Mouse (Mus musculus): ENCODE measurements around the gene Taar3. TPM values are rescaled to one million over a fixed set of nuclear protein-coding genes. Genes with fewer than 3 reads are reported as not detected.
A peak's percentile ranks its signal among the peaks of the same experiment; 100 is the strongest.

The Taar3 gene
- polyA plus RNA-seq, 1 experiment, result not detected

- DNase-seq, result no peak
- TF ChIP-seq POLR2A (IDR thresholded peaks at IDR 0.05; ENCODE audit: borderline replicate concordance, extremely low read depth, low read depth, low read length) (no peak), CTCF (IDR thresholded peaks at IDR 0.05; ENCODE audit: insufficient read depth, low read length) (no peak)
- Histone ChIP-seq H3K4me3 (replicated peaks; ENCODE audit: extremely low read depth, low read depth, low read length) (no peak overlapping the region), H3K4me1 (ENCODE audit: control insufficient read depth, insufficient read depth, low read length) (no peaks in the 10 kb centered on the region)
- WGBS, result 73% methylated on average over 6 of the region's 6 CpGs
Measured at GRCm38 (mm10) chr10:23951714-23952113, 2.4 kb downstream of the Taar3 start.

GRCm38 (mm10) chr10:23959071-23959470 is 9.7 kb downstream of the Taar3 start:
- no peak for TF ChIP-seq CTCF (IDR thresholded peaks at IDR 0.05; ENCODE audit: insufficient read depth, low read length)
- DNase-seq, result no peak
- Histone ChIP-seq H3K4me1 (ENCODE audit: control insufficient read depth, insufficient read depth, low read length) (no peaks in the 10 kb centered on the region), H3K4me3 (replicated peaks; ENCODE audit: extremely low read depth, low read depth, low read length) (no peak overlapping the region)
- WGBS, result 30% methylated on average over 3 of the region's 3 CpGs

DNA sequence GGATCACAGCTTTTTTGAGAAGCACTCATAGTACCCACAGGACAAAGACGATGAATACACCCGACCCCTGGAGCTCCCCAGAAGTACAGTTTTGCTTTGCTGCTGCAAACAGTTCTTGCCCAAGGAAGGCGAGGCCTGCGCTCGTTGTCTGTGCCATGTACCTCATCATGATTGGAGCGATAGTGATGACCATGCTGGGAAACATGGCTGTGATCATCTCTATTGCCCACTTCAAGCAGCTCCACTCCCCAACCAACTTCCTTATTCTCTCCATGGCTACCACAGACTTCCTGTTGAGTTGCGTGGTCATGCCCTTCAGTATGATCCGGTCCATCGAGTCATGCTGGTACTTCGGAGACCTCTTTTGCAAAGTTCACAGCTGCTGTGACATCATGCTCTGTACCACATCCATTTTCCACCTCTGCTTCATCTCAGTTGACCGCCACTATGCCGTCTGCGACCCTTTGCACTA is 11.1 kb downstream of the Taar3 start, which contains the start of gene Taar4:
TSS of gene Taar4 (plus strand) at position 51 of the 472 bp plus-strand sequence.
- 93% methylated on average over 13 of the region's 13 CpGs for WGBS
- H3K4me3 ChIP-seq (replicated peaks; ENCODE audit: extremely low read depth, low read depth, low read length), result no peak within 1 kb of the TSS
- TF ChIP-seq CTCF (IDR thresholded peaks at IDR 0.05; ENCODE audit: insufficient read depth, low read length) (no peak), POLR2A (IDR thresholded peaks at IDR 0.05; ENCODE audit: borderline replicate concordance, extremely low read depth, low read depth, low read length) (no peak)

GRCm38 (mm10) chr10:23963444-23963843 is 14.1 kb downstream of the Taar3 start:
- DNase-seq, result no peak
- Histone ChIP-seq H3K4me1 (ENCODE audit: control insufficient read depth, insufficient read depth, low read length) (no peaks in the 10 kb centered on the region), H3K4me3 (replicated peaks; ENCODE audit: extremely low read depth, low read depth, low read length) (no peak overlapping the region)
- 38% methylated on average over 3 of the region's 3 CpGs for WGBS
- TF ChIP-seq CTCF (IDR thresholded peaks at IDR 0.05; ENCODE audit: insufficient read depth, low read length) (no peak), POLR2A (IDR thresholded peaks at IDR 0.05; ENCODE audit: borderline replicate concordance, extremely low read depth, low read depth, low read length) (no peak)

More for the DNA sequence above, 11.1 kb downstream of the Taar3 start, which contains the start of gene Taar4:
- no peak for DNase-seq
- no peaks in the 10 kb centered on the region for H3K4me1 ChIP-seq (ENCODE audit: control insufficient read depth, insufficient read depth, low read length)

GRCm38 (mm10) chr10:23964921-23965610 is 15.7 kb downstream of the Taar3 start:
- 70% methylated on average over 6 of the region's 6 CpGs for WGBS

GRCm38 (mm10) chr10:23970656-23971165 is 21.4 kb downstream of the Taar3 start, which contains the start of gene Taar5:
Gene Taar5, plus strand, starts transcription at chr10:23970706.
- no peak for TF ChIP-seq CTCF (IDR thresholded peaks at IDR 0.05; ENCODE audit: insufficient read depth, low read length)
- TF ChIP-seq POLR2A (IDR thresholded peaks at IDR 0.05; ENCODE audit: borderline replicate concordance, extremely low read depth, low read depth, low read length), result no peak
- H3K4me1 ChIP-seq (ENCODE audit: control insufficient read depth, insufficient read depth, low read length), result no peaks in the 10 kb centered on the region
- DNase-seq, result no peak
- WGBS, result 84% methylated on average over 11 of the region's 11 CpGs
- no peak within 1 kb of the TSS for H3K4me3 ChIP-seq (replicated peaks; ENCODE audit: extremely low read depth, low read depth, low read length)

More at GRCm38 (mm10) chr10:23964921-23965610, 15.7 kb downstream of the Taar3 start:
- no peaks in the 10 kb centered on the region for H3K4me1 ChIP-seq (ENCODE audit: control insufficient read depth, insufficient read depth, low read length)
- H3K4me3 ChIP-seq (replicated peaks; ENCODE audit: extremely low read depth, low read depth, low read length), result no peak overlapping the region
- TF ChIP-seq POLR2A (IDR thresholded peaks at IDR 0.05; ENCODE audit: borderline replicate concordance, extremely low read depth, low read depth, low read length) (no peak), CTCF (IDR thresholded peaks at IDR 0.05; ENCODE audit: insufficient read depth, low read length) (no peak)
- no peak for DNase-seq

DNA sequence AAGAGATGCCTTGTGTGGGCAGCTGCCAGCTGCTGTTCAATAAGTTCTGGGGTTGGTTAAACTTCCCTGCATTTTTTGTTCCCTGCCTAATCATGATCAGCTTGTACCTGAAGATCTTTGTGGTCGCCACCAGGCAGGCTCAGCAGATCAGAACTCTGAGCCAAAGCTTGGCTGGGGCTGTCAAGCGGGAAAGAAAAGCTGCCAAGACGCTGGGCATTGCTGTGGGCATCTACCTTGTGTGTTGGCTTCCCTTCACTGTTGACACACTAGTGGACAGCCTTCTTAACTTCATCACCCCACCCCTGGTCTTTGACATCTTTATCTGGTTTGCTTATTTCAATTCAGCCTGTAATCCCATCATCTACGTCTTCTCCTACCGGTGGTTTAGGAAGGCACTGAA is 21.9 kb downstream of the Taar3 start:
- TF ChIP-seq POLR2A (IDR thresholded peaks at IDR 0.05; ENCODE audit: borderline replicate concordance, extremely low read depth, low read depth, low read length), result no peak
- TF ChIP-seq CTCF (IDR thresholded peaks at IDR 0.05; ENCODE audit: insufficient read depth, low read length), result no peak
- no peak for DNase-seq
- WGBS, result 80% methylated on average over 5 of the region's 5 CpGs
- Histone ChIP-seq H3K4me1 (ENCODE audit: control insufficient read depth, insufficient read depth, low read length) (no peaks in the 10 kb centered on the region), H3K4me3 (replicated peaks; ENCODE audit: extremely low read depth, low read depth, low read length) (no peak overlapping the region)

GRCm38 (mm10) chr10:23977958-23978357 is 28.6 kb downstream of the Taar3 start:
- no peak overlapping the region for H3K4me3 ChIP-seq (replicated peaks; ENCODE audit: extremely low read depth, low read depth, low read length)
- H3K4me1 ChIP-seq (ENCODE audit: control insufficient read depth, insufficient read depth, low read length), result no peaks in the 10 kb centered on the region
- no peak for DNase-seq
- TF ChIP-seq CTCF (IDR thresholded peaks at IDR 0.05; ENCODE audit: insufficient read depth, low read length) (no peak), POLR2A (IDR thresholded peaks at IDR 0.05; ENCODE audit: borderline replicate concordance, extremely low read depth, low read depth, low read length) (no peak)
- WGBS, result 57% methylated on average over 4 of the region's 4 CpGs

DNA sequence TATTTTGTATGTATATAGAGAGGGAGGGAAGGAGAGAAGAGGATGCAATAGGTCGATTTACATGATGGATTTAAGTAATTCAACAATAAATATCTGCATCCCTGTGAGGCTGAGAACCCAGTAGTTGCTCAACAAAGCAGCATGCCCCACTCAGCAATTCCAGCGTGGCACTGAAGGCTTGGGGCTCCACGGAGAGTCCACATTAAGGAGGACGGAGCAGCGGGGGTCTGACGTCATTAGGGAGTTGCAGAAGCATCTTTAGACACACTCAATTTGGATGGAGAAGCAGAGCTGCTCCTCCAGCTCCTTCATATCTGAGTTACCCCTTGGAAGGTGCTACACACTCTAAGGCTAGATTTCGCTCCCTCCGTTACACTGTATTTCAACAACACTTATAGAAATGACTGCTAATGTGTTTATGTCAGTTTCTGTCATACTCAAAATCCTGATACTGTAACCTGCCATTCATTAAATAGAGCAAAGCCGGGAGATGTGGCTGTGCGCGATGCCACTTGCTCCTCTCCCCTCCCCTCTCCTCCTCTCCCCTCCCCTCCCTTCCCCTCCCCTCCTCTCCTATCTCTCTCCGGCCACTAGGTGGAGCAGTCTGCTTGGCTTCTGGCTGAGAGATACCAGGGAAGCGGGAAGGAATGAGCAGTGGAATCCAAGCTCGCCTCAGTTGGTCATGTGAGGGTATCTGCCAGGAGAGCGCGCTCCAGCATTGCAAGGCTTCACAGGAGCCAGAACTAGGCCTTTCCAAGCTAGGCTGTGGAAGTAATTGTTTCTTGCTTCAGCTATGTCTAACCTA is 29.7 kb downstream of the Taar3 start:
- peak; percentile 44 for DNase-seq
- no peaks in the 10 kb centered on the region for H3K4me1 ChIP-seq (ENCODE audit: control insufficient read depth, insufficient read depth, low read length)
- TF ChIP-seq POLR2A (IDR thresholded peaks at IDR 0.05; ENCODE audit: borderline replicate concordance, extremely low read depth, low read depth, low read length), result no peak
- peak; percentile 65 for TF ChIP-seq CTCF (IDR thresholded peaks at IDR 0.05; ENCODE audit: insufficient read depth, low read length)
- H3K4me3 ChIP-seq (replicated peaks; ENCODE audit: extremely low read depth, low read depth, low read length), result no peak overlapping the region
- WGBS, result 37% methylated on average over 16 of the region's 16 CpGs

All from lung, adult 2 months (tissue).